Mouse (Mus musculus) intestine, embryonic 16.5 days (tissue): ENCODE data around the gene Dhtkd1. TPM values are rescaled to one million over a fixed set of nuclear protein-coding genes. Genes with fewer than 3 reads are reported as not detected.

Experiments used
- ATAC-seq: fragments of 200-750 bp; cut with Nextera tagmentation; 2 replicates; pipeline ENCODE4 v1.8.0; 2017; ENCODE audit warnings: moderate TSS enrichment, moderate library complexity
- H3K27ac ChIP-seq: fragments of 300-500 bp; sonication (generic); 2 replicates; pipeline ENCODE4 v1.5.1; 2014; ENCODE audit warnings: mild to moderate bottlenecking, low read length
- H3K27me3 ChIP-seq: fragments of 300-500 bp; sonication (generic); replicated peaks from 2 replicates; pipeline ENCODE4 v1.6.1; 2014; ENCODE audit warnings: low read length, control low read depth, mixed read lengths; ENCODE audit not compliant: control insufficient read depth, insufficient read depth
- H3K36me3 ChIP-seq: fragments of 300-500 bp; sonication (generic); 2 replicates; pipeline ENCODE4 v1.6.1; 2014; ENCODE audit warnings: low read length, control low read depth; ENCODE audit not compliant: control insufficient read depth, insufficient read depth
- H3K4me1 ChIP-seq: fragments of 300-500 bp; sonication (generic); 2 replicates; pipeline ENCODE4 v1.6.1; 2014; ENCODE audit warnings: low read length, control low read depth, mixed read lengths; ENCODE audit not compliant: control insufficient read depth, insufficient read depth
- H3K4me2 ChIP-seq: fragments of 300-500 bp; sonication (generic); 2 replicates; pipeline ENCODE4 v1.6.1; 2014; ENCODE audit warnings: low read depth, low read length, control low read depth
- H3K4me3 ChIP-seq: fragments of 300-500 bp; sonication (generic); 2 replicates; pipeline ENCODE4 v1.5.1; 2014; ENCODE audit warnings: mild to moderate bottlenecking, low read length
- H3K9ac ChIP-seq: fragments of 300-500 bp; sonication (generic); 2 replicates; pipeline ENCODE4 v1.6.1; 2014; ENCODE audit warnings: low read depth, low read length
- H3K9me3 ChIP-seq: fragments of 300-500 bp; sonication (generic); 2 replicates; pipeline ENCODE4 v1.6.1; 2016; ENCODE audit warnings: low read length, control low read depth; ENCODE audit not compliant: control insufficient read depth
- WGBS: fragments of 180-500 bp; shearing (Covaris S2); extraction: QIAGEN DNeasy Blood & Tissue Kit; methylation state at CpG from one replicate; pipeline ENCODE4 v1.1.7; 2014; 5-methylcytosine and 5-hydroxymethylcytosine counted together
- polyA plus RNA-seq: library from polyadenylated mRNA; unstranded; fragments of >200 nt; fragmentation: Nextera tagmentation; extraction: Ambion mirVana; gene quantifications from 2 replicates; pipeline ENCODE4 v1.2.1, GENCODE M21; 2015

Gene Dhtkd1
- polyA plus RNA-seq, 1 experiment from 2014 or later, result 2.4 TPM

GRCm38 (mm10) chr2:5936550-5936949 is 6.0 kb downstream of the Dhtkd1 start:
- no peak overlapping the region for H3K4me3 ChIP-seq
- no peaks in the 10 kb centered on the region for H3K9me3 ChIP-seq
- H3K4me2 ChIP-seq, result no peak overlapping the region
- H3K27me3 ChIP-seq, result no peaks in the 10 kb centered on the region
- 0 out of 2 replicates have a peak, but pooled peaks have one; percentile 33 for ATAC-seq
- H3K27ac ChIP-seq, result no peak overlapping the region
- H3K4me1 ChIP-seq, result no peaks in the 10 kb centered on the region
- WGBS, result 65% methylated on average over 4 of the region's 4 CpGs
- H3K9ac ChIP-seq, result no peak overlapping the region
- no peaks in the 10 kb centered on the region for H3K36me3 ChIP-seq

GRCm38 (mm10) chr2:5936068-5936467 is 6.5 kb downstream of the Dhtkd1 start:
- Histone ChIP-seq H3K4me3 (no peak overlapping the region), H3K4me2 (no peak overlapping the region), H3K27me3 (no peaks in the 10 kb centered on the region), H3K9me3 (no peaks in the 10 kb centered on the region), H3K36me3 (no peaks in the 10 kb centered on the region), H3K9ac (no peak overlapping the region), H3K4me1 (no peaks in the 10 kb centered on the region), H3K27ac (no peak overlapping the region)
- WGBS, result 63% methylated on average over 6 of the region's 6 CpGs
- ATAC-seq, result no peak

GRCm38 (mm10) chr2:5934936-5935335 is 7.7 kb downstream of the Dhtkd1 start:
- Histone ChIP-seq H3K27me3 (no peaks in the 10 kb centered on the region), H3K4me2 (no peak overlapping the region), H3K36me3 (no peaks in the 10 kb centered on the region), H3K4me3 (no peak overlapping the region), H3K9ac (no peak overlapping the region), H3K9me3 (no peaks in the 10 kb centered on the region), H3K27ac (no peak overlapping the region), H3K4me1 (0 out of 2 replicates have a peak, but pooled peaks cover 3% of the 10 kb centered on the region)
- 91% methylated on average over 3 of the region's 3 CpGs for WGBS
- no peak for ATAC-seq

- H3K4me1 ChIP-seq, result 0 out of 2 replicates have a peak, but pooled peaks cover 3% of the 10 kb centered on the region
- H3K4me2 ChIP-seq, result no peak overlapping the region
- no peak for ATAC-seq
- no peaks in the 10 kb centered on the region for H3K36me3 ChIP-seq
- no peak overlapping the region for H3K9ac ChIP-seq
- WGBS, result 92% methylated on average over 5 of the region's 5 CpGs
- H3K27me3 ChIP-seq, result no peaks in the 10 kb centered on the region
- no peak overlapping the region for H3K4me3 ChIP-seq
- no peaks in the 10 kb centered on the region for H3K9me3 ChIP-seq
- no peak overlapping the region for H3K27ac ChIP-seq
These were observed 10.7 kb downstream of the Dhtkd1 start for GRCm38 (mm10) chr2:5931938-5932337.

GRCm38 (mm10) chr2:5930291-5931054 is 12.1 kb downstream of the Dhtkd1 start:
- no peaks in the 10 kb centered on the region for H3K27me3 ChIP-seq
- H3K27ac ChIP-seq, result peak overlapping the region; percentile 50
- 82% methylated on average over 18 of the region's 18 CpGs for whole genome bisulfite sequencing
- no peak overlapping the region for H3K9ac ChIP-seq
- H3K4me3 ChIP-seq, result no peak overlapping the region
- no peaks in the 10 kb centered on the region for H3K36me3 ChIP-seq
- H3K9me3 ChIP-seq, result no peaks in the 10 kb centered on the region
- H3K4me2 ChIP-seq, result no peak overlapping the region
- peak; percentile 43 for ATAC-seq
- H3K4me1 ChIP-seq, result 0 out of 2 replicates have a peak, but pooled peaks cover 3% of the 10 kb centered on the region

- Histone ChIP-seq H3K9me3 (no peaks in the 10 kb centered on the region), H3K4me1 (0 out of 2 replicates have a peak, but pooled peaks cover 3% of the 10 kb centered on the region), H3K9ac (no peak overlapping the region), H3K27ac (peak overlapping the region; percentile 50), H3K4me2 (no peak overlapping the region), H3K27me3 (no peaks in the 10 kb centered on the region), H3K36me3 (no peaks in the 10 kb centered on the region), H3K4me3 (no peak overlapping the region)
- 74% methylated on average over 5 of the region's 5 CpGs for WGBS
- ATAC-seq, result peak; percentile 89
These were observed 12.8 kb downstream of the Dhtkd1 start for GRCm38 (mm10) chr2:5929793-5930192.

GRCm38 (mm10) chr2:5927481-5927880 is 15.1 kb downstream of the Dhtkd1 start:
- 94% methylated on average over 5 of the region's 5 CpGs for WGBS
- no peak overlapping the region for H3K4me3 ChIP-seq
- H3K9me3 ChIP-seq, result no peaks in the 10 kb centered on the region
- no peaks in the 10 kb centered on the region for H3K36me3 ChIP-seq
- ATAC-seq, result no peak
- H3K9ac ChIP-seq, result no peak overlapping the region
- H3K27ac ChIP-seq, result no peak overlapping the region
- 0 out of 2 replicates have a peak, but pooled peaks cover 3% of the 10 kb centered on the region for H3K4me1 ChIP-seq
- no peaks in the 10 kb centered on the region for H3K27me3 ChIP-seq
- H3K4me2 ChIP-seq, result no peak overlapping the region

GRCm38 (mm10) chr2:5923786-5924185 is 18.8 kb downstream of the Dhtkd1 start:
- 83% methylated on average over 9 of the region's 9 CpGs for WGBS
- no peak for ATAC-seq
- no peaks in the 10 kb centered on the region for H3K9me3 ChIP-seq
- H3K9ac ChIP-seq, result no peak overlapping the region
- no peak overlapping the region for H3K4me3 ChIP-seq
- no peaks in the 10 kb centered on the region for H3K27me3 ChIP-seq
- H3K4me2 ChIP-seq, result no peak overlapping the region
- no peak overlapping the region for H3K27ac ChIP-seq
- H3K4me1 ChIP-seq, result no peaks in the 10 kb centered on the region
- H3K36me3 ChIP-seq, result no peaks in the 10 kb centered on the region

- Histone ChIP-seq H3K27ac (no peak overlapping the region), H3K27me3 (no peaks in the 10 kb centered on the region), H3K4me3 (no peak overlapping the region), H3K9me3 (no peaks in the 10 kb centered on the region), H3K4me1 (no peaks in the 10 kb centered on the region), H3K9ac (no peak overlapping the region), H3K4me2 (no peak overlapping the region), H3K36me3 (no peaks in the 10 kb centered on the region)
- WGBS, result 96% methylated on average over 6 of the region's 6 CpGs
- no peak for ATAC-seq
These were observed 19.8 kb downstream of the Dhtkd1 start for GRCm38 (mm10) chr2:5922823-5923222.
